Mouse (Mus musculus) spleen, adult 2 months (tissue): ENCODE results near the gene Gm11037.

Source experiments
- CTCF ChIP-seq: fragments of 200-500 bp; IDR thresholded peaks from 2 replicates; pipeline ENCODE4 v1.5.1; 2011; ENCODE audit warnings: mild to moderate bottlenecking, inconsistent platforms; ENCODE audit not compliant: insufficient read depth, insufficient read length, insufficient replicate concordance; ENCODE audit errors: extremely low read depth
- POLR2A ChIP-seq: fragments of 200-500 bp; IDR thresholded peaks from 2 replicates; pipeline ENCODE4 v1.6.1; 2011; ENCODE audit warnings: low read depth, low read length, inconsistent platforms

DNA sequence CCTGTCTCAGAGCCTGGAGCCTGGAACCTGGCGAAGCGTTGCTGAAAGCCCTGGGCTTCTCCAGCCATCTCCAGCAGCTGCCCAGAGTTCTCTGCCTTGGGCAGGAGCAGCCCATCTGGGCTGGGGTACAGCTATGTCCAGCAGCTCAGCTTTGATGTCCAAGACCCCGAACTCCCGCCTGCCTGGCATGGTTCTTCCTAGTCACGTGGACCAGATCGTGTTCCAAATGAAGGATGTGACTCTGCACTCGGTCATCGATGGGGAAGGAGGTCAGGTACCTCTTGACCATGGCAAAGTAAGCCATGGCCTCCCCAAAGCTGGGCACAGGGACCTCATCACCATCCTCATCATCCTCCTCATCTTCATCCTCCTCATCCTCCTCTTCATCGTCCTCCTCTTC is 44.6 kb downstream of the Gm11037 start:
- TF ChIP-seq CTCF: no peak
- TF ChIP-seq POLR2A: no peak
